Mouse (Mus musculus) thymus, adult 2 months (tissue): ENCODE measurements around the gene Tmem211.

ENCODE experiments used
- CTCF ChIP-seq: fragments of 200-500 bp; IDR thresholded peaks from 2 replicates; pipeline ENCODE4 v1.5.1; 2012; ENCODE audit warnings: mild to moderate bottlenecking, control low read depth, low read length, moderate library complexity, borderline replicate concordance; ENCODE audit not compliant: control insufficient read depth, poor library complexity, insufficient read depth; ENCODE audit errors: extremely low read depth
- POLR2A ChIP-seq: fragments of 200-500 bp; IDR thresholded peaks from 2 replicates; pipeline ENCODE4 v1.6.1; 2012; ENCODE audit warnings: mild to moderate bottlenecking, low read length, control low read depth, moderate library complexity; ENCODE audit not compliant: control insufficient read depth, poor library complexity, insufficient read depth; ENCODE audit errors: extremely low read depth

GRCm38 (mm10) chr5:113268246-113268645 lies 41.5 kb downstream of the Tmem211 start:
- TF ChIP-seq CTCF (no peak), POLR2A (no peak)
